In genomic region chr6:99385059-99385604, GRCm38 (mm10) we compare ENCODE assay signal across 9 mouse cellular contexts.
DNase-seq lines count a peak whose midpoint lies in the region; ATAC-seq and TF ChIP-seq lines count a peak whose summit lies in the region.
"Had no signal": no experiment of that assay in that cellular context is flagged by ENCODE, and none has a peak within 500 bp of the region (broad histone marks: within the 10 kb centered on the region; RNA-seq: fewer than 3 reads in every experiment).

No protein-coding gene starts in this region.

- no peak overlapping the region for H3K4me2 ChIP-seq in hindbrain, postnatal 0 days (ENCODE audit: low read depth, low read length)
- H3K4me2 ChIP-seq in hindbrain, embryonic 14.5 days (replicated peaks): no peak overlapping the region
- H3K4me2 ChIP-seq in myocyte (ENCODE audit: low read depth): no peak overlapping the region
- H3K4me2 ChIP-seq: limb, embryonic 13.5 days had no signal

- no peaks in the 10 kb centered on the region for H3K9me3 ChIP-seq in hindbrain, postnatal 0 days (ENCODE audit: low read length)
- no peaks in the 10 kb centered on the region for H3K9me3 ChIP-seq in hindbrain, embryonic 14.5 days (ENCODE audit: control insufficient read depth, low read length)
- H3K9me3 ChIP-seq: limb, embryonic 13.5 days had no signal

- H3K36me3 ChIP-seq in hindbrain, postnatal 0 days (ENCODE audit: insufficient read depth, low read length): no peaks in the 10 kb centered on the region
- no peaks in the 10 kb centered on the region for H3K36me3 ChIP-seq in hindbrain, embryonic 14.5 days (replicated peaks; ENCODE audit: control insufficient read depth, insufficient read depth)
- no peaks in the 10 kb centered on the region for H3K36me3 ChIP-seq in myocyte (ENCODE audit: control insufficient read depth, insufficient read depth)
- H3K36me3 ChIP-seq: limb, embryonic 13.5 days had no signal

- ATAC-seq in hindbrain, postnatal 0 days: no peak
- ATAC-seq in hindbrain, embryonic 14.5 days (ENCODE audit: low FRiP score): no peak

- no peak overlapping the region for H3K9ac ChIP-seq in hindbrain, postnatal 0 days (replicated peaks; ENCODE audit: low read length)
- H3K9ac ChIP-seq in hindbrain, embryonic 14.5 days: no peak overlapping the region
- H3K9ac ChIP-seq: limb, embryonic 13.5 days had no signal

- no peak for TF ChIP-seq POLR2A in myocyte (IDR thresholded peaks at IDR 0.05; ENCODE audit: insufficient read length, low read depth)

- no peaks in the 10 kb centered on the region for H3K27me3 ChIP-seq in hindbrain, postnatal 0 days (ENCODE audit: insufficient read depth, low read length)
- no peaks in the 10 kb centered on the region for H3K27me3 ChIP-seq in hindbrain, embryonic 14.5 days (ENCODE audit: control insufficient read depth, insufficient read depth, low read length)
- H3K27me3 ChIP-seq in myocyte (ENCODE audit: control insufficient read depth, insufficient read depth, insufficient read length): no peaks in the 10 kb centered on the region
- H3K27me3 ChIP-seq: limb, embryonic 13.5 days had no signal

- no peak for DNase-seq in hindbrain, postnatal 0 days (ENCODE audit: low spot score)
- DNase-seq in hindbrain, embryonic 14.5 days (ENCODE audit: low spot score): no peak
- peak; percentile 52 for DNase-seq in NIH3T3 (ENCODE audit: low read depth)
- DNase-seq in gonadal fat pad, adult 2 months (ENCODE audit: low read depth): peak; percentile 97
- no peak for DNase-seq in layer of hippocampus, adult 9-11 months
- DNase-seq in right cerebral cortex, postnatal 36 days (ENCODE audit: low spot score in 2 of 2): no peak
- no peak for DNase-seq in urinary bladder, postnatal 25 days (ENCODE audit: low spot score)

- 81% methylated on average over 2 of the region's 2 CpGs for WGBS in hindbrain, postnatal 0 days
- WGBS in hindbrain, embryonic 14.5 days: 85% methylated on average over 2 of the region's 2 CpGs

- no peak overlapping the region for H3ac ChIP-seq in myocyte (ENCODE audit: control insufficient read depth, insufficient read length)

- H3K79me2 ChIP-seq in myocyte (ENCODE audit: control insufficient read depth, insufficient read depth): no peaks in the 10 kb centered on the region

- peak; percentile 48 for TF ChIP-seq CTCF in hindbrain, postnatal 0 days (IDR thresholded peaks at IDR 0.05; ENCODE audit: low read depth)

- H3K4me3 ChIP-seq in hindbrain, postnatal 0 days (ENCODE audit: low read length): no peak overlapping the region
- no peak overlapping the region for H3K4me3 ChIP-seq in hindbrain, embryonic 14.5 days (replicated peaks; ENCODE audit: low read length)
- no peak overlapping the region for H3K4me3 ChIP-seq in myocyte
- H3K4me3 ChIP-seq: limb, embryonic 13.5 days had no signal

- no peak overlapping the region for H3K27ac ChIP-seq in hindbrain, postnatal 0 days
- H3K27ac ChIP-seq in hindbrain, embryonic 14.5 days: no peak overlapping the region
- H3K27ac ChIP-seq: limb, embryonic 13.5 days had no signal

- no peaks in the 10 kb centered on the region for H3K4me1 ChIP-seq in hindbrain, postnatal 0 days (ENCODE audit: insufficient read depth, low read length)
- no peaks in the 10 kb centered on the region for H3K4me1 ChIP-seq in hindbrain, embryonic 14.5 days (replicated peaks; ENCODE audit: control insufficient read depth, insufficient read depth, low read length)

TF ChIP-seq in myocyte, 11 proteins besides CTCF, POLR2A, EP300 and RAD21:
- TF ChIP-seq MAX (IDR thresholded peaks at IDR 0.05; ENCODE audit: low read depth) (no peak), MYOG (IDR thresholded peaks at IDR 0.05; ENCODE audit: control insufficient read depth in 1 of 3, insufficient read depth in 1 of 3, insufficient read length in 2 of 3, low read depth in 2 of 3) (peak; percentile 14 to 67 (median 29)), MYOD1 (IDR thresholded peaks at IDR 0.05; ENCODE audit: control insufficient read depth in 1 of 3, insufficient read length in 2 of 3, low read depth in 2 of 3) (peak in 2 of 3 experiments; percentile 61 to 66)

Comparison
In these comparisons a context has a peak if more than half of its experiments do, and no peak if none do; other contexts are left out.
1. DNase-seq: peak in NIH3T3 (single experiment) and gonadal fat pad, adult 2 months (single experiment); none in hindbrain, postnatal 0 days (single experiment), hindbrain, embryonic 14.5 days (single experiment), layer of hippocampus, adult 9-11 months (single experiment), right cerebral cortex, postnatal 36 days (0 of 2) and urinary bladder, postnatal 25 days (single experiment).